Comparison of ENCODE assay signal across 11 mouse cellular contexts in the genomic region with DNA sequence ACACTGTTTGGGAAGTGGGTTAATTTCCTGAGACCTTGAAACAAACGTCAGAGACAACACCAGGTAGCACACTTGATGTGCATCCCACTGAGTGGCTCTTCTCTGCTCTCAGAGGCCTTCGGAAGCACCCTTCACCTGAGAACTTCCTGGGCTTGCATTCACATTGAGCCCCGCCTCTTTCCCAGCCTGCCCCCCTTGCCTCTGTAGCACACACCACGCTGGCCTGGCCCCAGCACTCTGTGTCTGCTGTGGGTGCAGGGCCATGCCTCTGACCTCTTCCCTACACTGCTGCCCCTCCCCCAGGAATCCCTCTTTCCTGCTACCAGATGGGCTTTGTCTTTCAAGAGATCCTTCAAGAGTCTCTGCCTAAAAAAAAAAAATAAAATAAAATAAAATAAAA. TPM values are rescaled to one million over a fixed set of nuclear protein-coding genes. Genes with fewer than 3 reads are reported as not detected.
A peak's percentile ranks its signal among the peaks of the same experiment; 100 is the strongest.
DNase-seq lines count a peak whose midpoint lies in the region; ATAC-seq lines count a peak whose summit lies in the region.
"Had no signal": no experiment of that assay in that cellular context is flagged by ENCODE, and none has a peak within 500 bp of the region (broad histone marks: within the 10 kb centered on the region; RNA-seq: fewer than 3 reads in every experiment).

No protein-coding gene starts in this region.

- H3K27ac ChIP-seq in heart, embryonic 12.5 days (ENCODE audit: poor library complexity, severe bottlenecking), result peak overlapping the region; percentile 74
- no peak overlapping the region for H3K27ac ChIP-seq in intestine, embryonic 16.5 days (ENCODE audit: low read length)
- H3K27ac ChIP-seq: liver, embryonic 14.5 days had no signal

- 10% methylated on average over 4 of the region's 4 CpGs for WGBS in heart, embryonic 12.5 days
- 13% methylated on average over 4 of the region's 4 CpGs for WGBS in intestine, embryonic 16.5 days

- H3K27me3 ChIP-seq in heart, embryonic 12.5 days (replicated peaks), result no peaks in the 10 kb centered on the region
- no peaks in the 10 kb centered on the region for H3K27me3 ChIP-seq in intestine, embryonic 16.5 days (replicated peaks; ENCODE audit: control insufficient read depth, insufficient read depth, low read length)

- no peaks in the 10 kb centered on the region for H3K9me3 ChIP-seq in heart, embryonic 12.5 days (replicated peaks)
- no peaks in the 10 kb centered on the region for H3K9me3 ChIP-seq in intestine, embryonic 16.5 days (ENCODE audit: control insufficient read depth, low read length)

- intact Hi-C loops in heart, postnatal 36 days (cut with DNase I), result no loop called here

- peaks cover 15% of the 10 kb centered on the region for H3K4me1 ChIP-seq in heart, embryonic 12.5 days (replicated peaks)
- 0 out of 2 replicates have a peak, but pooled peaks cover 3% of the 10 kb centered on the region for H3K4me1 ChIP-seq in intestine, embryonic 16.5 days (ENCODE audit: control insufficient read depth, insufficient read depth, low read length)

- peak; percentile 68; the same call in 1 of the 2 replicates for ATAC-seq in heart, embryonic 12.5 days (ENCODE audit: insufficient number of reproducible peaks, low FRiP score)
- ATAC-seq in intestine, embryonic 16.5 days, result peak; percentile 76

- H3K4me3 ChIP-seq in heart, embryonic 12.5 days, result no peak overlapping the region
- H3K4me3 ChIP-seq in intestine, embryonic 16.5 days (ENCODE audit: low read length), result no peak overlapping the region
- H3K4me3 ChIP-seq: erythroblast, embryonic 14.5 days had no signal

- H3K4me2 ChIP-seq in heart, embryonic 12.5 days, result no peak overlapping the region
- no peak overlapping the region for H3K4me2 ChIP-seq in intestine, embryonic 16.5 days (ENCODE audit: low read depth, low read length)

- no peak overlapping the region for H3K9ac ChIP-seq in heart, embryonic 12.5 days
- no peak overlapping the region for H3K9ac ChIP-seq in intestine, embryonic 16.5 days (ENCODE audit: low read depth, low read length)
- H3K9ac ChIP-seq: liver, embryonic 14.5 days had no signal

- DNase-seq in heart, postnatal 36 days, result no peak
- DNase-seq in kidney, postnatal 4 days, result peak; percentile 15 to 43
- DNase-seq in kidney, adult 18-20 months, result no peak
- DNase-seq in lung, postnatal 25 days (ENCODE audit: low spot score), result peak; percentile 31
- DNase-seq in layer of hippocampus, postnatal 25 days (ENCODE audit: extremely low spot score in 1 of 2, low spot score in 1 of 2), result no peak
- DNase-seq in thymus, postnatal 10 days (ENCODE audit: low spot score in 2 of 2), result no peak
- DNase-seq: right cerebral cortex, postnatal 14 days had no signal

- no peaks in the 10 kb centered on the region for H3K36me3 ChIP-seq in heart, embryonic 12.5 days
- no peaks in the 10 kb centered on the region for H3K36me3 ChIP-seq in intestine, embryonic 16.5 days (ENCODE audit: control insufficient read depth, insufficient read depth, low read length)

RNA-seq across cellular contexts. Expression of gene Sel1l3, which starts 21.8 kb away (rescaled TPM):
- 1.4 and 1.9 TPM in 2 replicates for polyA plus RNA-seq in heart, embryonic 12.5 days (2016; fragmentation: Nextera tagmentation; extraction: Ambion mirVana)
- total RNA-seq in heart, postnatal 36 days (2021), result 1 to 10 TPM; 1.3 to 2.8 TPM
- 12.9 and 14.8 TPM in 2 replicates for polyA plus RNA-seq in intestine, embryonic 16.5 days (2015; fragmentation: Nextera tagmentation; extraction: Ambion mirVana)
- 10 to 100 TPM; 38.9 to 42.1 TPM for total RNA-seq in layer of hippocampus, postnatal 25 days (2021)
- polyA plus RNA-seq: erythroblast, embryonic 14.5 days had no signal

RNA-seq across cellular contexts. Expression of gene Smim20, which starts 31.3 kb away (rescaled TPM):
- 141 and 153 TPM in 2 replicates for polyA plus RNA-seq in heart, embryonic 12.5 days (2016; fragmentation: Nextera tagmentation; extraction: Ambion mirVana)
- total RNA-seq in heart, postnatal 36 days (2021), result 100 to 1,000 TPM in 1 of 2 experiments, 10 to 100 TPM in 1; 95.9 to 107 TPM
- polyA plus RNA-seq in intestine, embryonic 16.5 days (2015; fragmentation: Nextera tagmentation; extraction: Ambion mirVana), result 121 and 130 TPM in 2 replicates
- 10 to 100 TPM; 38.3 to 41.5 TPM for total RNA-seq in layer of hippocampus, postnatal 25 days (2021)

Comparison
In these comparisons a context has a peak if more than half of its experiments do, and no peak if none do; other contexts are left out.
1. DNase-seq: peak in kidney, postnatal 4 days (2 of 2) and lung, postnatal 25 days (single experiment); none in heart, postnatal 36 days (0 of 2), kidney, adult 18-20 months (single experiment), layer of hippocampus, postnatal 25 days (0 of 2) and thymus, postnatal 10 days (0 of 2).
2. RNA of gene Sel1l3, which starts 21.8 kb away (total RNA-seq): 38.9 to 42.1 TPM in layer of hippocampus, postnatal 25 days; 1.3 to 2.8 TPM in heart, postnatal 36 days; every median in the first group is over 10 times any median in the second.